24 mouse cellular contexts compared by ENCODE assay signal in the genomic region with DNA sequence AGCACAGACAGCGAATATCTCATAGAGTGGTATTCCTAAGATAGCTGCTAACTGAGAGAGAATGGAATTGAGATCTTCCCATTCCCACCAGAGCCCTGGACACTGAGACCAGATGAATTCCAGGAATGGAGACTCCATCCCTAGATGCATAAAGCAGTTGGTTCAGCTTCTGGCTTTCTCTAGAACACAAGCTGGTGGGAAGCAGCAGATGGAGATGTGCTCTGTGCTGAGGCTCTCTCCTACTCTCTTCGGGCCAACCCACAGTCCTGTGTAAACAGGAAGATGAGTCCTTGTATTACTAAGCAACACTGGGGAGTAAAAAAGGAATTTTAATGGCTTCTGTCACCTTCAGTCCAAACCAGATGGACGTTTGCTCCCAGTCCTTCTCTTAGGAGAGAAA. TPM values are rescaled to one million over a fixed set of nuclear protein-coding genes. Genes with fewer than 3 reads are reported as not detected.
DNase-seq lines count a peak whose midpoint lies in the region; ATAC-seq lines count a peak whose summit lies in the region.
"Had no signal": no experiment of that assay in that cellular context is flagged by ENCODE, and none has a peak within 500 bp of the region (broad histone marks: within the 10 kb centered on the region; RNA-seq: fewer than 3 reads in every experiment).

No protein-coding gene starts in this region.

- H3K27ac ChIP-seq in neural tube, embryonic 15.5 days (replicated peaks): no peak overlapping the region
- H3K27ac ChIP-seq in hindbrain, embryonic 14.5 days: no peak overlapping the region
- H3K27ac ChIP-seq: forebrain, embryonic 13.5 days; heart, embryonic 15.5 days; hindbrain, embryonic 13.5 days; limb, embryonic 15.5 days; liver, embryonic 15.5 days; lung, embryonic 15.5 days; neural tube, embryonic 13.5 days; stomach, embryonic 15.5 days had no signal

- no peaks in the 10 kb centered on the region for H3K9me3 ChIP-seq in neural tube, embryonic 15.5 days (replicated peaks)
- no peaks in the 10 kb centered on the region for H3K9me3 ChIP-seq in hindbrain, embryonic 14.5 days (ENCODE audit: control insufficient read depth, low read length)
- H3K9me3 ChIP-seq: forebrain, embryonic 13.5 days; heart, embryonic 15.5 days; hindbrain, embryonic 13.5 days; limb, embryonic 15.5 days; liver, embryonic 15.5 days; lung, embryonic 15.5 days; neural tube, embryonic 13.5 days; stomach, embryonic 15.5 days had no signal

- no peak overlapping the region for H3K4me2 ChIP-seq in neural tube, embryonic 15.5 days
- no peak overlapping the region for H3K4me2 ChIP-seq in hindbrain, embryonic 14.5 days (replicated peaks)
- H3K4me2 ChIP-seq: forebrain, embryonic 13.5 days; heart, embryonic 15.5 days; hindbrain, embryonic 13.5 days; limb, embryonic 15.5 days; liver, embryonic 15.5 days; lung, embryonic 15.5 days; neural tube, embryonic 13.5 days; stomach, embryonic 15.5 days had no signal

- no peaks in the 10 kb centered on the region for H3K27me3 ChIP-seq in neural tube, embryonic 15.5 days (replicated peaks)
- no peaks in the 10 kb centered on the region for H3K27me3 ChIP-seq in hindbrain, embryonic 14.5 days (ENCODE audit: control insufficient read depth, insufficient read depth, low read length)
- H3K27me3 ChIP-seq: forebrain, embryonic 13.5 days; heart, embryonic 15.5 days; hindbrain, embryonic 13.5 days; limb, embryonic 15.5 days; liver, embryonic 15.5 days; lung, embryonic 15.5 days; neural tube, embryonic 13.5 days; stomach, embryonic 15.5 days had no signal

- H3K4me1 ChIP-seq in neural tube, embryonic 15.5 days: no peaks in the 10 kb centered on the region
- H3K4me1 ChIP-seq in hindbrain, embryonic 14.5 days (replicated peaks; ENCODE audit: control insufficient read depth, insufficient read depth, low read length): no peaks in the 10 kb centered on the region
- H3K4me1 ChIP-seq: forebrain, embryonic 13.5 days; heart, embryonic 15.5 days; hindbrain, embryonic 13.5 days; limb, embryonic 15.5 days; liver, embryonic 15.5 days; lung, embryonic 15.5 days; neural tube, embryonic 13.5 days; stomach, embryonic 15.5 days had no signal

- H3K36me3 ChIP-seq in neural tube, embryonic 15.5 days: no peaks in the 10 kb centered on the region
- no peaks in the 10 kb centered on the region for H3K36me3 ChIP-seq in hindbrain, embryonic 14.5 days (replicated peaks; ENCODE audit: control insufficient read depth, insufficient read depth)
- H3K36me3 ChIP-seq: heart, embryonic 15.5 days; hindbrain, embryonic 13.5 days; limb, embryonic 15.5 days; liver, embryonic 15.5 days; lung, embryonic 15.5 days; neural tube, embryonic 13.5 days; stomach, embryonic 15.5 days had no signal

- no peak overlapping the region for H3K9ac ChIP-seq in neural tube, embryonic 15.5 days (replicated peaks)
- H3K9ac ChIP-seq in hindbrain, embryonic 14.5 days: no peak overlapping the region
- H3K9ac ChIP-seq: forebrain, embryonic 13.5 days; heart, embryonic 15.5 days; hindbrain, embryonic 13.5 days; limb, embryonic 15.5 days; liver, embryonic 15.5 days; lung, embryonic 15.5 days; neural tube, embryonic 13.5 days; stomach, embryonic 15.5 days had no signal

- no peak overlapping the region for H3K4me3 ChIP-seq in neural tube, embryonic 15.5 days (replicated peaks)
- H3K4me3 ChIP-seq in hindbrain, embryonic 14.5 days (replicated peaks; ENCODE audit: low read length): no peak overlapping the region
- H3K4me3 ChIP-seq: forebrain, embryonic 13.5 days; heart, embryonic 15.5 days; hindbrain, embryonic 13.5 days; limb, embryonic 15.5 days; liver, embryonic 15.5 days; lung, embryonic 15.5 days; myocyte; neural tube, embryonic 13.5 days; stomach, embryonic 15.5 days had no signal

- DNase-seq in frontal cortex, postnatal 36 days (ENCODE audit: low spot score in 2 of 2): peak; percentile 17 to 62
- no peak for DNase-seq in frontal cortex, postnatal 25 days (ENCODE audit: low spot score in 2 of 2)
- peak; percentile 79 for DNase-seq in layer of hippocampus, adult 9-11 months
- no peak for DNase-seq in layer of hippocampus, adult 9-10 months (ENCODE audit: low spot score)
- DNase-seq in brain, adult 2 months (ENCODE audit: low read depth, low spot score): peak; percentile 91
- DNase-seq in left cerebral cortex, postnatal 25 days (ENCODE audit: low spot score in 2 of 2): peak; percentile 39 to 84
- no peak for DNase-seq in hindbrain, embryonic 14.5 days (ENCODE audit: low spot score)
- DNase-seq: adrenal gland, postnatal 25 days; cerebellum, adult 9-10 months; heart, postnatal 36 days; kidney, adult 2 months; kidney, postnatal 10 days; lung, postnatal 36 days had no signal

- ATAC-seq in neural tube, embryonic 15.5 days (ENCODE audit: low FRiP score): no peak
- ATAC-seq in hindbrain, embryonic 14.5 days (ENCODE audit: low FRiP score): no peak
- ATAC-seq: forebrain, embryonic 13.5 days; midbrain, embryonic 16.5 days had no signal

- 61% methylated on average over 3 of the region's 3 CpGs for WGBS in neural tube, embryonic 15.5 days
- 64% methylated on average over 3 of the region's 3 CpGs for WGBS in hindbrain, embryonic 14.5 days

- intact Hi-C loops in left cerebral cortex, postnatal 25 days (cut with DNase I): no loop called here

RNA-seq across cellular contexts. Expression of gene Gpr68, which starts 32.4 kb away (rescaled TPM):
- 10 to 100 TPM in 1 of 2 experiments, 1 to 10 TPM in 1; 8.3 to 11.6 TPM for total RNA-seq in left cerebral cortex, postnatal 25 days (2021)
- polyA plus RNA-seq in neural tube, embryonic 15.5 days (2015; fragmentation: Nextera tagmentation; extraction: Ambion mirVana): 7.7 and 10.8 TPM in 2 replicates
- polyA plus RNA-seq in hindbrain, embryonic 14.5 days (2014; fragmentation: Nextera tagmentation; extraction: Ambion mirVana): 3.1 and 3.7 TPM in 2 replicates

Comparison
In these comparisons a context has a peak if more than half of its experiments do, and no peak if none do; other contexts are left out.
1. DNase-seq: peak in frontal cortex, postnatal 36 days (2 of 2), layer of hippocampus, adult 9-11 months (single experiment), brain, adult 2 months (single experiment) and left cerebral cortex, postnatal 25 days (2 of 2); none in frontal cortex, postnatal 25 days (0 of 2), layer of hippocampus, adult 9-10 months (single experiment) and hindbrain, embryonic 14.5 days (single experiment).